Mouse (Mus musculus): ENCODE measurements at regions not wholly inside any gene's neighbourhood (a gene's known extent, or its start where the extent isn't known, plus 50 kb on each side); places are given as distances from the start of the nearest gene placed in this dataset.
A peak's percentile ranks its signal among the peaks of the same experiment; 100 is the strongest.

- Histone ChIP-seq H3K36me3 (ENCODE audit: insufficient read depth, low read length) (no peaks in the 10 kb centered on the region), H3K27me3 (ENCODE audit: insufficient read depth, low read length) (peaks cover 36% of the 10 kb centered on the region), H3K4me1 (replicated peaks; ENCODE audit: low read depth, low read length) (peaks cover 21% of the 10 kb centered on the region), H3K4me3 (replicated peaks; ENCODE audit: low read length) (no peak overlapping the region), H3K9me3 (ENCODE audit: low read length) (no peaks in the 10 kb centered on the region)
- TF ChIP-seq CTCF (conservative IDR thresholded peaks at IDR 0.05; ENCODE audit: low read length): no peak
- TF ChIP-seq NANOG (IDR thresholded peaks at IDR 0.05; ENCODE audit: borderline replicate concordance, low read length): no peak
- TF ChIP-seq POU5F1 (IDR thresholded peaks at IDR 0.05; ENCODE audit: borderline replicate concordance, low read length): no peak
These were observed 69.1 kb upstream of the Foxo1 start for GRCm38 (mm10) chr3:52198751-52199738.

GRCm38 (mm10) chr3:52200106-52200505 is 68.0 kb upstream of the Foxo1 start:
- TF ChIP-seq POU5F1 (IDR thresholded peaks at IDR 0.05; ENCODE audit: borderline replicate concordance, low read length): no peak
- no peak for TF ChIP-seq CTCF (conservative IDR thresholded peaks at IDR 0.05; ENCODE audit: low read length)
- TF ChIP-seq NANOG (IDR thresholded peaks at IDR 0.05; ENCODE audit: borderline replicate concordance, low read length): no peak
- Histone ChIP-seq H3K4me3 (replicated peaks; ENCODE audit: low read length) (no peak overlapping the region), H3K9me3 (ENCODE audit: low read length) (peaks cover 2% of the 10 kb centered on the region; the same call in 1 of the 2 replicates)

GRCm38 (mm10) chr3:52210556-52211302 is 57.4 kb upstream of the Foxo1 start:
- TF ChIP-seq NANOG (IDR thresholded peaks at IDR 0.05; ENCODE audit: borderline replicate concordance, low read length) (no peak), POU5F1 (IDR thresholded peaks at IDR 0.05; ENCODE audit: borderline replicate concordance, low read length) (no peak)
- peaks cover 17% of the 10 kb centered on the region for H3K9me3 ChIP-seq (ENCODE audit: low read length)
- H3K4me1 ChIP-seq (replicated peaks; ENCODE audit: low read depth, low read length): peaks cover 34% of the 10 kb centered on the region
- 0 out of 2 replicates have a peak overlapping the region, but pooled peaks have one; percentile 13 for H3K4me3 ChIP-seq (replicated peaks; ENCODE audit: low read length)
- no peaks in the 10 kb centered on the region for H3K36me3 ChIP-seq (ENCODE audit: insufficient read depth, low read length)
- peaks cover 37% of the 10 kb centered on the region for H3K27me3 ChIP-seq (ENCODE audit: insufficient read depth, low read length)

More at GRCm38 (mm10) chr3:52200106-52200505, 68.0 kb upstream of the Foxo1 start:
- H3K36me3 ChIP-seq (ENCODE audit: insufficient read depth, low read length): no peaks in the 10 kb centered on the region
- H3K4me1 ChIP-seq (replicated peaks; ENCODE audit: low read depth, low read length): peaks cover 21% of the 10 kb centered on the region
- H3K27me3 ChIP-seq (ENCODE audit: insufficient read depth, low read length): peaks cover 27% of the 10 kb centered on the region

GRCm38 (mm10) chr3:52211303-52211695 is 56.8 kb upstream of the Foxo1 start:
- Histone ChIP-seq H3K27me3 (ENCODE audit: insufficient read depth, low read length) (peaks cover 43% of the 10 kb centered on the region), H3K9me3 (ENCODE audit: low read length) (peaks cover 20% of the 10 kb centered on the region), H3K4me3 (replicated peaks; ENCODE audit: low read length) (0 out of 2 replicates have a peak overlapping the region, but pooled peaks have one; percentile 13), H3K4me1 (replicated peaks; ENCODE audit: low read depth, low read length) (peaks cover 34% of the 10 kb centered on the region), H3K36me3 (ENCODE audit: insufficient read depth, low read length) (no peaks in the 10 kb centered on the region)
- TF ChIP-seq POU5F1 (IDR thresholded peaks at IDR 0.05; ENCODE audit: borderline replicate concordance, low read length): no peak
- TF ChIP-seq CTCF (conservative IDR thresholded peaks at IDR 0.05; ENCODE audit: low read length): no peak
- no peak for TF ChIP-seq NANOG (IDR thresholded peaks at IDR 0.05; ENCODE audit: borderline replicate concordance, low read length)

GRCm38 (mm10) chr3:52214114-52214513 is 54.0 kb upstream of the Foxo1 start:
- TF ChIP-seq NANOG (IDR thresholded peaks at IDR 0.05; ENCODE audit: borderline replicate concordance, low read length) (no peak), POU5F1 (IDR thresholded peaks at IDR 0.05; ENCODE audit: borderline replicate concordance, low read length) (no peak), CTCF (conservative IDR thresholded peaks at IDR 0.05; ENCODE audit: low read length) (no peak)
- H3K4me1 ChIP-seq (replicated peaks; ENCODE audit: low read depth, low read length): peaks cover 42% of the 10 kb centered on the region
- no peak overlapping the region for H3K4me3 ChIP-seq (replicated peaks; ENCODE audit: low read length)
- peaks cover 20% of the 10 kb centered on the region for H3K9me3 ChIP-seq (ENCODE audit: low read length)
- H3K27me3 ChIP-seq (ENCODE audit: insufficient read depth, low read length): peaks cover 51% of the 10 kb centered on the region
- H3K36me3 ChIP-seq (ENCODE audit: insufficient read depth, low read length): no peaks in the 10 kb centered on the region

GRCm38 (mm10) chr3:52215083-52215482 is 53.1 kb upstream of the Foxo1 start:
- H3K27me3 ChIP-seq (ENCODE audit: insufficient read depth, low read length): peaks cover 43% of the 10 kb centered on the region
- peaks cover 20% of the 10 kb centered on the region for H3K9me3 ChIP-seq (ENCODE audit: low read length)
- no peak overlapping the region for H3K4me3 ChIP-seq (replicated peaks; ENCODE audit: low read length)
- no peak for TF ChIP-seq NANOG (IDR thresholded peaks at IDR 0.05; ENCODE audit: borderline replicate concordance, low read length)
- no peak for TF ChIP-seq POU5F1 (IDR thresholded peaks at IDR 0.05; ENCODE audit: borderline replicate concordance, low read length)
- H3K36me3 ChIP-seq (ENCODE audit: insufficient read depth, low read length): no peaks in the 10 kb centered on the region
- H3K4me1 ChIP-seq (replicated peaks; ENCODE audit: low read depth, low read length): peaks cover 44% of the 10 kb centered on the region

Data from E14TG2a.4 (cell line).